ENCODE assay signal across 8 mouse cellular contexts in the genomic region with DNA sequence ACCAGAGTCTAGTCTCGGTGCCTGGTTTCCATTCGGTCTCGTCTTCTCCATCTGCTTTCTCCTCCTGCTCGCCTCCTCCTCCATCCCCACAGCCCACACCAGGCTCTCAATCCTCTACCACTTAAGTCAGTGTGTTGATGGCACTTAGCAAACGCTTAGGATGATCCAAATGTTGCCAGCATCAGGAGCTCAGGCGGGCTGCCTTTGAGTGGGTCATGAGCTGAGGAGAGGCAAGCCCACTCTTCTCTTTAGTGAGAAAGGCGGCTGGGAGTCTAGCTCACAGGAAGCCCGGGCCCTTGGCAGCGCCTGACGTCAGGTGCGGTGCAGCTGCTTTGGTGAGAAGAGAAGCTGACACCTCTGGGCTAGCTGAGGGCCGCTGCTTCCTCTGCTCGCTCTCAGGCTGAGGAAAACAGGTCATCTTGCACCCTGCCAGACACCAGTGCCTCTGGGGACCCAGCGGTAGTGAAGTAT. TPM values are rescaled to one million over a fixed set of nuclear protein-coding genes. Genes with fewer than 3 reads are reported as not detected.
A peak's percentile ranks its signal among the peaks of the same experiment; 100 is the strongest.
DNase-seq lines count a peak whose midpoint lies in the region; ATAC-seq and TF ChIP-seq lines count a peak whose summit lies in the region.

No protein-coding gene starts in this region.

- no peaks in the 10 kb centered on the region for H3K27me3 ChIP-seq in liver, embryonic 13.5 days
- no peaks in the 10 kb centered on the region for H3K27me3 ChIP-seq in megakaryocyte, embryonic 14.5 days (replicated peaks)
- H3K27me3 ChIP-seq in forebrain, embryonic 15.5 days, result no peaks in the 10 kb centered on the region

- H3K9me3 ChIP-seq in liver, embryonic 13.5 days (replicated peaks), result no peaks in the 10 kb centered on the region
- H3K9me3 ChIP-seq in megakaryocyte, embryonic 14.5 days, result no peaks in the 10 kb centered on the region
- no peaks in the 10 kb centered on the region for H3K9me3 ChIP-seq in forebrain, embryonic 15.5 days

- peaks cover 28% of the 10 kb centered on the region for H3K4me1 ChIP-seq in liver, embryonic 13.5 days (replicated peaks)
- peaks cover 12% of the 10 kb centered on the region for H3K4me1 ChIP-seq in embryonic fibroblast, embryonic 13.5 days (ENCODE audit: control insufficient read depth, insufficient read depth, low read length)
- H3K4me1 ChIP-seq in megakaryocyte, embryonic 14.5 days, result peaks cover 95% of the 10 kb centered on the region
- H3K4me1 ChIP-seq in forebrain, embryonic 15.5 days, result no peaks in the 10 kb centered on the region

- 48% methylated on average over 14 of the region's 14 CpGs for WGBS in liver, embryonic 13.5 days (ENCODE audit: insufficient replicate concordance)
- 83% methylated on average over 14 of the region's 14 CpGs for WGBS in forebrain, embryonic 15.5 days

- TF ChIP-seq CTCF in embryonic fibroblast, embryonic 13.5 days (IDR thresholded peaks at IDR 0.05; ENCODE audit: borderline replicate concordance, insufficient read depth, low read length), result no peak

- H3K4me2 ChIP-seq in liver, embryonic 13.5 days, result peak overlapping the region; percentile 23; the same call in 1 of the 2 replicates
- H3K4me2 ChIP-seq in forebrain, embryonic 15.5 days (replicated peaks), result no peak overlapping the region

- peak overlapping the region; percentile 11; the same call in 1 of the 2 replicates for H3K9ac ChIP-seq in liver, embryonic 13.5 days
- no peak overlapping the region for H3K9ac ChIP-seq in forebrain, embryonic 15.5 days (replicated peaks)

- H3K4me3 ChIP-seq in liver, embryonic 13.5 days (replicated peaks), result no peak overlapping the region
- H3K4me3 ChIP-seq in embryonic fibroblast, embryonic 13.5 days (ENCODE audit: insufficient read depth, low read length), result no peak overlapping the region
- H3K4me3 ChIP-seq in megakaryocyte, embryonic 14.5 days (replicated peaks), result peak overlapping the region; percentile 89
- no peak overlapping the region for H3K4me3 ChIP-seq in forebrain, embryonic 15.5 days

- no peak for TF ChIP-seq POLR2A in embryonic fibroblast, embryonic 13.5 days (IDR thresholded peaks at IDR 0.05; ENCODE audit: low read depth, low read length)

- no peak for ATAC-seq in liver, embryonic 13.5 days (ENCODE audit: low read depth)
- no peak for ATAC-seq in forebrain, embryonic 15.5 days (replicated peaks)

- no peak for DNase-seq in liver, embryonic 13.5 days
- DNase-seq in liver, result no peak
- DNase-seq in thymus, postnatal 0 days (ENCODE audit: low spot score), result peak; percentile 94
- no peak for DNase-seq in urinary bladder, postnatal 14 days (ENCODE audit: low spot score)
- DNase-seq in adrenal gland, postnatal 4 days (ENCODE audit: low spot score in 2 of 2), result no peak

- no peaks in the 10 kb centered on the region for H3K36me3 ChIP-seq in liver, embryonic 13.5 days
- peaks cover 42% of the 10 kb centered on the region for H3K36me3 ChIP-seq in megakaryocyte, embryonic 14.5 days (replicated peaks; ENCODE audit: low read length)
- H3K36me3 ChIP-seq in forebrain, embryonic 15.5 days, result no peaks in the 10 kb centered on the region

- H3K27ac ChIP-seq in liver, embryonic 13.5 days, result no peak overlapping the region; the same call in 1 of the 2 replicates
- 0 out of 2 replicates have a peak overlapping the region, but pooled peaks have one; percentile 2 for H3K27ac ChIP-seq in embryonic fibroblast, embryonic 13.5 days (ENCODE audit: insufficient read depth, low read length)
- no peak overlapping the region for H3K27ac ChIP-seq in forebrain, embryonic 15.5 days (replicated peaks)

RNA-seq across cellular contexts. Expression of a gene that starts 15.0 kb away (rescaled TPM):
- polyA plus RNA-seq in liver, embryonic 13.5 days (2015; fragmentation: Nextera tagmentation; extraction: Ambion mirVana), result 48.6 and 55.8 TPM in 2 replicates
- 141 and 186 TPM in 2 replicates for polyA plus RNA-seq in embryonic fibroblast, embryonic 13.5 days (2011; ENCODE audit: insufficient read length, low read depth, missing spikeins)
- 16.4 and 76.5 TPM in 2 replicates for polyA plus RNA-seq in megakaryocyte, embryonic 14.5 days (2012; ENCODE audit: insufficient read depth, low replicate concordance)
- 33.3 and 42.5 TPM in 2 replicates for polyA plus RNA-seq in thymus, postnatal 0 days (2015; fragmentation: Nextera tagmentation; extraction: Ambion mirVana)
- total RNA-seq in adrenal gland, postnatal 4 days (2021), result 10 to 100 TPM; 29.2 to 35.3 TPM
- polyA plus RNA-seq in forebrain, embryonic 15.5 days (2015; fragmentation: Nextera tagmentation; extraction: Ambion mirVana), result 58.8 TPM in 2 replicates

RNA-seq across cellular contexts. Expression of a gene that starts 54.1 kb away (rescaled TPM):
- polyA plus RNA-seq in liver, embryonic 13.5 days (2015; fragmentation: Nextera tagmentation; extraction: Ambion mirVana), result 9.6 and 10.9 TPM in 2 replicates
- polyA plus RNA-seq in embryonic fibroblast, embryonic 13.5 days (2011; ENCODE audit: insufficient read length, low read depth, missing spikeins), result 15.2 and 18.2 TPM in 2 replicates
- polyA plus RNA-seq in megakaryocyte, embryonic 14.5 days (2012; ENCODE audit: insufficient read depth, low replicate concordance), result 6.1 and 19.5 TPM in 2 replicates
- 27.8 and 28.7 TPM in 2 replicates for polyA plus RNA-seq in thymus, postnatal 0 days (2015; fragmentation: Nextera tagmentation; extraction: Ambion mirVana)
- total RNA-seq in adrenal gland, postnatal 4 days (2021), result 10 to 100 TPM; 26.8 to 28.5 TPM
- polyA plus RNA-seq in forebrain, embryonic 15.5 days (2015; fragmentation: Nextera tagmentation; extraction: Ambion mirVana), result 22.5 and 26.2 TPM in 2 replicates
